Mouse (Mus musculus): ENCODE data around the gene Fcer1a. TPM values are rescaled to one million over a fixed set of nuclear protein-coding genes. Genes with fewer than 3 reads are reported as not detected.

The Fcer1a gene
- 0.04 TPM in 1 of 2 replicates, not detected in the other for polyA plus RNA-seq (2012; rRNA removed)

GRCm38 (mm10) chr1:173227081-173227480 lies at the start of gene Fcer1a:
Gene Fcer1a, minus strand, starts transcription at chr1:173227214.

DNA sequence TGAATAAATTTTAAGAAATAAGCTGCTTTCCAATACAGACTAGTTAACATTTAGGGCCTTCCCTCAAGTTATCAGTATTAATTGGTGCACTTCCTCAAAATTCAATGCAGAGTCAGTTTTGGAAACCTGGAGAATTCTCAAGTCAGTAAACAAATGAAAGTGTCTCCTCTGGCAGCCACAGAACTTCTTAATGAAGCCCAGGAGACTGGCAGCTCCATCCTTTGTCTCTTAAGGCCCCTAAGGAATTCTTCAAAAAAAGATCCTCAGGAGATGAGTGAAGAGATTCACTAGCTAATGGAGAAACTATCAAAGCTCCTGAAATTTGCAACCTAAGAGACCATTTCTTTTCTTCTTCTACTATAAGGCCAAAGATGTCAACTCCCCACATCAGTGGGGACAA lies 38.7 kb upstream of the Fcer1a start, which contains the start of gene Olfr418:
Gene Olfr418 (plus strand): TSS at position 301 of the 400 bp plus-strand sequence.

DNA sequence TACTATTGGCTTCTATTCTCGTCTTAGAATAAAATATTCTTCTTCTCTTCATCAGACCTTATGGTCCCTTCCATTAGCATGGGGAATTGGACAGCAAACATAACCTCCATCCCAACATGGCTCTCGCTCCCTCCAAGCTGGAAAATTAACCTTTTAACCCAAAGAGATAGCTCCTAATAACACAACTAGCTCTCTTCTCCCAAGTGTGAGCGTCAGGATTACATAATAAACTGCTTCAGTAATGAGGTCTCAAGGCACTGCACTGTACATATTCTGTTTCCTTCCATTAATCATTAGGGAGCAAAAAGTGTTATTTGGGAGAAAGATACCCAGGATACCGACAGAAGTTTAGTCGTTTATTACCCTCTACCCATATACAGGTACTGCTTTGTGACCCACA lies 14.9 kb downstream of the Fcer1a start, which contains the start of gene Olfr1404:
Gene Olfr1404 (plus strand): TSS at position 301 of the 400 bp plus-strand sequence.

DNA sequence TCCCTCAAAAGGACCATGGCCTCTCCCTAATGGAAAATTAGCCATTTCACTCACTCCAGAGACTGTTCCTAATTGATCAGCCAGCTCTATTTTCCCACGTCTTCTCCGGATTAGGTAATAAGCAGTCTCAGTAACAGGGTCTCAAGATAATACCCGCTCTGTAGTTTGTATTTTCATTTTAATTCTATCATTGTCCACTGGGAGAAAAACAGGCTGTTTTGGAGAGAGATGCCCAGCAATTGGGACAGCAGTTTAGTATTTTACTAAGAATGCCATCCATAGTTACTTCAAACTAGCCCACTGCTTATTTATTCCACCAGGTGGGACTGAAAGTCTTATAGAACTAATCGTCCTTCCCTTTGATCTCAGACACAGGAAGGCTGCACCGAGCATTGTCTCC lies 29.5 kb downstream of the Fcer1a start, which contains the start of gene Olfr218:
Gene Olfr218 (plus strand): TSS at position 301 of the 400 bp plus-strand sequence.

GRCm38 (mm10) chr1:173190540-173190939 lies 36.5 kb downstream of the Fcer1a start, which contains the start of gene Olfr1406:
Gene Olfr1406, minus strand, starts transcription at chr1:173190640.

Other genes starting within 250 kb of the Fcer1a start
- gene Olfr1408, start 89.8 kb downstream of the Fcer1a start, polyA plus RNA-seq (2012; rRNA removed): not detected in 2 replicates
- gene Olfr1406, start 36.6 kb downstream of the Fcer1a start, polyA plus RNA-seq (2012; rRNA removed): not detected in 2 replicates
- not detected in 2 replicates for gene Olfr218, start 29.4 kb downstream of the Fcer1a start, polyA plus RNA-seq (2012; rRNA removed)
- gene Olfr1404, start 14.8 kb downstream of the Fcer1a start, polyA plus RNA-seq (2012; rRNA removed): not detected in 2 replicates
- gene Olfr418, start 38.8 kb upstream of the Fcer1a start, polyA plus RNA-seq (2012; rRNA removed): not detected in 2 replicates
- gene Mptx2, start 50.6 kb upstream of the Fcer1a start, polyA plus RNA-seq (2012; rRNA removed): not detected in 2 replicates
- 23.9 and 24.7 TPM in 2 replicates for gene Ackr1, start 106.5 kb upstream of the Fcer1a start, polyA plus RNA-seq (2012; rRNA removed)
- gene Aim2, start 123.7 kb upstream of the Fcer1a start, polyA plus RNA-seq (2012; rRNA removed): 5.5 TPM in 2 replicates
- 0.43 and 0.46 TPM in 2 replicates for gene Cadm3, start 140.5 kb upstream of the Fcer1a start, polyA plus RNA-seq (2012; rRNA removed)

Data from liver, embryonic 18 days (tissue).